Mouse (Mus musculus): ENCODE data around the gene Gcn1l1. TPM values are rescaled to one million over a fixed set of nuclear protein-coding genes. Genes with fewer than 3 reads are reported as not detected.

Gcn1l1 gene
- polyA plus RNA-seq, 1 experiment = 67.7 TPM

- TF ChIP-seq POLR2A (IDR thresholded peaks at IDR 0.05; ENCODE audit: control insufficient read depth, low read depth, low read length) (no peak), CTCF (IDR thresholded peaks at IDR 0.05; ENCODE audit: control insufficient read depth, insufficient read depth, insufficient replicate concordance, low read depth, low read length) (no peak)
- Histone ChIP-seq H3K27ac (ENCODE audit: control insufficient read depth, insufficient read depth, low read depth, low read length) (no peak overlapping the region; the same call in 1 of the 2 replicates), H3K4me1 (ENCODE audit: control insufficient read depth, insufficient read depth, low read length) (peaks cover 19% of the 10 kb centered on the region), H3K36me3 (ENCODE audit: control insufficient read depth, insufficient read depth, low read length) (peaks cover 3% of the 10 kb centered on the region), H3K4me3 (ENCODE audit: control insufficient read depth, low read depth, low read length) (no peak overlapping the region; the same call in 1 of the 2 replicates), H3K27me3 (ENCODE audit: control insufficient read depth, insufficient read depth, low read length) (no peaks in the 10 kb centered on the region)
Observed at GRCm38 (mm10) chr5:115560336-115560905, 4.6 kb upstream of the Gcn1l1 start.

- no peaks in the 10 kb centered on the region for H3K27me3 ChIP-seq (ENCODE audit: control insufficient read depth, insufficient read depth, low read length)
- TF ChIP-seq CTCF (IDR thresholded peaks at IDR 0.05; ENCODE audit: control insufficient read depth, insufficient read depth, insufficient replicate concordance, low read depth, low read length) (no peak), POLR2A (IDR thresholded peaks at IDR 0.05; ENCODE audit: control insufficient read depth, low read depth, low read length) (no peak)
- no peak overlapping the region for H3K27ac ChIP-seq (ENCODE audit: control insufficient read depth, insufficient read depth, low read depth, low read length)
- H3K36me3 ChIP-seq (ENCODE audit: control insufficient read depth, insufficient read depth, low read length) = peaks cover 3% of the 10 kb centered on the region
- H3K4me1 ChIP-seq (ENCODE audit: control insufficient read depth, insufficient read depth, low read length) = peaks cover 16% of the 10 kb centered on the region
- no peak overlapping the region for H3K4me3 ChIP-seq (ENCODE audit: control insufficient read depth, low read depth, low read length)
Observed at GRCm38 (mm10) chr5:115563771-115564585, 1.1 kb upstream of the Gcn1l1 start.

- Histone ChIP-seq H3K36me3 (ENCODE audit: control insufficient read depth, insufficient read depth, low read length) (peaks cover 3% of the 10 kb centered on the region), H3K27me3 (ENCODE audit: control insufficient read depth, insufficient read depth, low read length) (no peaks in the 10 kb centered on the region), H3K27ac (ENCODE audit: control insufficient read depth, insufficient read depth, low read depth, low read length) (peak overlapping the region; percentile 66), H3K4me1 (ENCODE audit: control insufficient read depth, insufficient read depth, low read length) (peaks cover 14% of the 10 kb centered on the region), H3K4me3 (ENCODE audit: control insufficient read depth, low read depth, low read length) (peak overlapping the region; percentile 98)
- no peak for TF ChIP-seq CTCF (IDR thresholded peaks at IDR 0.05; ENCODE audit: control insufficient read depth, insufficient read depth, insufficient replicate concordance, low read depth, low read length)
- TF ChIP-seq POLR2A (IDR thresholded peaks at IDR 0.05; ENCODE audit: control insufficient read depth, low read depth, low read length) = no peak
Observed at GRCm38 (mm10) chr5:115565403-115565802, 349 bp downstream of the Gcn1l1 start.

- Histone ChIP-seq H3K27me3 (ENCODE audit: control insufficient read depth, insufficient read depth, low read length) (no peaks in the 10 kb centered on the region), H3K4me1 (ENCODE audit: control insufficient read depth, insufficient read depth, low read length) (peaks cover 12% of the 10 kb centered on the region), H3K27ac (ENCODE audit: control insufficient read depth, insufficient read depth, low read depth, low read length) (peak overlapping the region; percentile 75), H3K4me3 (ENCODE audit: control insufficient read depth, low read depth, low read length) (no peak overlapping the region), H3K36me3 (ENCODE audit: control insufficient read depth, insufficient read depth, low read length) (no peaks in the 10 kb centered on the region; the same call in 1 of the 2 replicates)
- TF ChIP-seq CTCF (IDR thresholded peaks at IDR 0.05; ENCODE audit: control insufficient read depth, insufficient read depth, insufficient replicate concordance, low read depth, low read length) (no peak), POLR2A (IDR thresholded peaks at IDR 0.05; ENCODE audit: control insufficient read depth, low read depth, low read length) (no peak)
Observed at GRCm38 (mm10) chr5:115568681-115569080, 3.6 kb downstream of the Gcn1l1 start.

- Histone ChIP-seq H3K27ac (ENCODE audit: control insufficient read depth, insufficient read depth, low read depth, low read length) (peak overlapping the region; percentile 4), H3K27me3 (ENCODE audit: control insufficient read depth, insufficient read depth, low read length) (no peaks in the 10 kb centered on the region), H3K36me3 (ENCODE audit: control insufficient read depth, insufficient read depth, low read length) (no peaks in the 10 kb centered on the region; the same call in 1 of the 2 replicates), H3K4me1 (ENCODE audit: control insufficient read depth, insufficient read depth, low read length) (peaks cover 10% of the 10 kb centered on the region), H3K4me3 (ENCODE audit: control insufficient read depth, low read depth, low read length) (no peak overlapping the region)
- TF ChIP-seq CTCF (IDR thresholded peaks at IDR 0.05; ENCODE audit: control insufficient read depth, insufficient read depth, insufficient replicate concordance, low read depth, low read length) (no peak), POLR2A (IDR thresholded peaks at IDR 0.05; ENCODE audit: control insufficient read depth, low read depth, low read length) (no peak)
Observed at GRCm38 (mm10) chr5:115569308-115569707, 4.3 kb downstream of the Gcn1l1 start.

- Histone ChIP-seq H3K36me3 (ENCODE audit: control insufficient read depth, insufficient read depth, low read length) (no peaks in the 10 kb centered on the region; the same call in 1 of the 2 replicates), H3K4me3 (ENCODE audit: control insufficient read depth, low read depth, low read length) (no peak overlapping the region), H3K27ac (ENCODE audit: control insufficient read depth, insufficient read depth, low read depth, low read length) (peak overlapping the region; percentile 4), H3K4me1 (ENCODE audit: control insufficient read depth, insufficient read depth, low read length) (peaks cover 7% of the 10 kb centered on the region), H3K27me3 (ENCODE audit: control insufficient read depth, insufficient read depth, low read length) (no peaks in the 10 kb centered on the region)
- no peak for TF ChIP-seq CTCF (IDR thresholded peaks at IDR 0.05; ENCODE audit: control insufficient read depth, insufficient read depth, insufficient replicate concordance, low read depth, low read length)
- no peak for TF ChIP-seq POLR2A (IDR thresholded peaks at IDR 0.05; ENCODE audit: control insufficient read depth, low read depth, low read length)
Observed at GRCm38 (mm10) chr5:115569721-115570120, 4.7 kb downstream of the Gcn1l1 start.

- H3K4me1 ChIP-seq (ENCODE audit: control insufficient read depth, insufficient read depth, low read length) = peaks cover 3% of the 10 kb centered on the region
- no peak overlapping the region for H3K4me3 ChIP-seq (ENCODE audit: control insufficient read depth, low read depth, low read length)
- no peaks in the 10 kb centered on the region; the same call in none of the 2 replicates for H3K36me3 ChIP-seq (ENCODE audit: control insufficient read depth, insufficient read depth, low read length)
- H3K27ac ChIP-seq (ENCODE audit: control insufficient read depth, insufficient read depth, low read depth, low read length) = no peak overlapping the region
- H3K27me3 ChIP-seq (ENCODE audit: control insufficient read depth, insufficient read depth, low read length) = no peaks in the 10 kb centered on the region
- no peak for TF ChIP-seq POLR2A (IDR thresholded peaks at IDR 0.05; ENCODE audit: control insufficient read depth, low read depth, low read length)
- TF ChIP-seq CTCF (IDR thresholded peaks at IDR 0.05; ENCODE audit: control insufficient read depth, insufficient read depth, insufficient replicate concordance, low read depth, low read length) = no peak
Observed at GRCm38 (mm10) chr5:115571086-115571485, 6.0 kb downstream of the Gcn1l1 start.

All from testis, adult 2 months (tissue).